Mouse (Mus musculus): ENCODE measurements around the gene Sept8. TPM values are rescaled to one million over a fixed set of nuclear protein-coding genes. Genes with fewer than 3 reads are reported as not detected.

The Sept8 gene
- polyA plus RNA-seq, 1 experiment from 2014 or later, result 24.4 TPM

DNA sequence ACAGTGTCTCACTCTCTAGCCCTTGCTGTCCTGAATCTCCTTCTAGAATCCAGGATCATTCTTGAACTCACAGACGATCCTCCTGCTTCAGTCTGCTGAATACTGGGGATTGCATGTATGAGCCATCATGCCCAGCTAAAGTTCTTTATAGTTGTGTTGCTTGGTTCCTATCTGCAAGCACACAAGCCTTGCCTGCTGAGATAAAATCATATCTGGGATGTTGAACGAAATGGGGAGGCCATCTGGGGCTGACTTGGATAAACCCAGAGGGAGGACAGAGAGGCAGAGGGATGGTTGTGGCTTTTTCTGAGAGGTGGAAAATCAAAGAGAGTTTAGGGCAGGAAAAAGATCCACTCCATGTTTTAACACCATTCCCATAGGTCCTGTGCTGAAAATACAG is 42.9 kb downstream of the Sept8 start:
- Histone ChIP-seq H3K27me3 (ENCODE audit: control insufficient read depth, insufficient read depth, low read length) (no peaks in the 10 kb centered on the region), H3K4me1 (replicated peaks; ENCODE audit: control insufficient read depth, insufficient read depth, low read length) (no peaks in the 10 kb centered on the region), H3K9me3 (ENCODE audit: control insufficient read depth, low read length) (no peaks in the 10 kb centered on the region), H3K4me2 (ENCODE audit: low read depth, low read length, severe bottlenecking) (no peak overlapping the region), H3K36me3 (ENCODE audit: control insufficient read depth, insufficient read depth, low read length) (no peaks in the 10 kb centered on the region), H3K4me3 (ENCODE audit: low read depth, low read length) (no peak overlapping the region), H3K27ac (ENCODE audit: low read depth, low read length) (no peak overlapping the region), H3K9ac (ENCODE audit: low read length) (no peak overlapping the region)
- no peak for ATAC-seq (replicated peaks; ENCODE audit: low FRiP score)
- DNase-seq (ENCODE audit: low spot score), result no peak
- WGBS, result 84% methylated on average over 2 of the region's 2 CpGs

DNA sequence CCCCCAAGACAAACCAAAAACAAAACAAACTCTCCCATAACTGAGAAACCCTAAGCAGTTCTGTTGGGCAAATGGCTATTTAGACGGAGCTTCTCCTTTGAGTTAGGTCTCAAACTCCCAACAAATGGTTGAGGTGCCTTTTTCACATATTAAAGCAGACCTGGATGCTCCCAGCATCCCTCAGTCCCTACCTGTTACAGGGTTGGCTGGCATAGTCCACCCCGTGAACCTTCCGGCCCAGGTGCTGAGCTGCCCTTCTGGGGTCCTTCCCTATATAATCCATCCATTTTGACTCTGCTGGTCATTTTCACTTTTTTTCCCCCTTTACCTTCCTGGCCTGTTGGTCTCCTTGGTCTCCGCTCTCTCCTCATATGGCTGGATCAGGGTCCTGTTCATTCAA is 47.6 kb downstream of the Sept8 start:
- Histone ChIP-seq H3K36me3 (ENCODE audit: control insufficient read depth, insufficient read depth, low read length) (no peaks in the 10 kb centered on the region), H3K4me2 (ENCODE audit: low read depth, low read length, severe bottlenecking) (peak overlapping the region; percentile 86), H3K9ac (ENCODE audit: low read length) (no peak overlapping the region), H3K27me3 (ENCODE audit: control insufficient read depth, insufficient read depth, low read length) (no peaks in the 10 kb centered on the region), H3K27ac (ENCODE audit: low read depth, low read length) (no peak overlapping the region), H3K9me3 (ENCODE audit: control insufficient read depth, low read length) (no peaks in the 10 kb centered on the region), H3K4me3 (ENCODE audit: low read depth, low read length) (peak overlapping the region; percentile 88; the same call in 1 of the 2 replicates), H3K4me1 (replicated peaks; ENCODE audit: control insufficient read depth, insufficient read depth, low read length) (no peaks in the 10 kb centered on the region)
- DNase-seq (ENCODE audit: low spot score), result no peak
- 86% methylated on average over 4 of the region's 4 CpGs for WGBS
- peak; percentile 26; the same call in 1 of the 2 replicates for ATAC-seq (replicated peaks; ENCODE audit: low FRiP score)

DNA sequence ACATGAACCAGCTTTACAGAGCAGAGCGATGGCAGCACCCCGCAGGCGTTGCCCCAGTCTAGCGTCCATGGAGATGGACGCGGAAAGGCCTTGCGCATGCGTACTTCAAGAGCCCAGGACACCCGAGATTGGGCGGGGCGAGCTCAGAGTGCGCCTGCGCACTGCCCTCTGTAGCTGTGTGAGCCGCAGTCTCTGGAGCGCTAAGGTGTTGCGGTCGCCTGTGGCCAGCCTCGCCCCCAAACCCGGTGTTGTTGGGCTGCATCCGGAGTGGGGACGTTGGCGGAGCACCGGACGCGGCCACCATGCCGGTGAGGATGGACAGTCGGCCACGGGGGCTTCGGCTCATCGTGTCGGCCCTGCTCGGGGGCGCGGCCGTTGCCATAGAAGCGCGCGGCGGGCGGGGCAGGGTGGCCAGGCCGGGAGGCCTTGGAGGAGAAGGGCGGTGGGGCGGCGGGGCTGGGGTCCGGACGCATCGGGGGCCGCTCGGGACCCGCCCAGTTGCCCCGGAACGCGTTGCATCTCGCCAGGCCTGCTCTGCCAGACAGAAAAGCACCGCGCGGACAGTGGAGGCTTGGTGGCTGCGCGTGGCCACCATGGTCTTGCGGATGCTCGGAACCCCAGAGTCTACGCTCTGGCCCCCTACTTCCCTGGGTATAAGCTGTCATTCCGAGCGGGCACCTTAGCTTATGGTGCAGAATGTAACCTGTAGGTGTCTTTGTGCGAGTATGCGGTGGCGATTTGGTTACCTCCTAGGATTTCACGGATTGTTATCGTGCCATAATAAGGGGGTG is 48.4 kb downstream of the Sept8 start, which contains the start of gene Kif3a:
Gene Kif3a (plus strand): TSS at position 156 of the 791 bp plus-strand sequence.
- Histone ChIP-seq H3K27me3 (ENCODE audit: control insufficient read depth, insufficient read depth, low read length) (no peaks in the 10 kb centered on the region), H3K9me3 (ENCODE audit: control insufficient read depth, low read length) (no peaks in the 10 kb centered on the region), H3K27ac (ENCODE audit: low read depth, low read length) (peak within 1 kb of the TSS; percentile 59; the same call in 1 of the 2 replicates), H3K9ac (ENCODE audit: low read length) (peak within 1 kb of the TSS; percentile 87), H3K4me3 (ENCODE audit: low read depth, low read length) (peak within 1 kb of the TSS; percentile 88), H3K4me2 (ENCODE audit: low read depth, low read length, severe bottlenecking) (peak within 1 kb of the TSS; percentile 86), H3K36me3 (ENCODE audit: control insufficient read depth, insufficient read depth, low read length) (no peaks in the 10 kb centered on the region), H3K4me1 (replicated peaks; ENCODE audit: control insufficient read depth, insufficient read depth, low read length) (no peaks in the 10 kb centered on the region)
- ATAC-seq (replicated peaks; ENCODE audit: low FRiP score) (peak; percentile 98), DNase-seq (ENCODE audit: low spot score) (peak; percentile 97)
- WGBS, result under 1% methylated on average over 68 of the region's 69 CpGs

DNA sequence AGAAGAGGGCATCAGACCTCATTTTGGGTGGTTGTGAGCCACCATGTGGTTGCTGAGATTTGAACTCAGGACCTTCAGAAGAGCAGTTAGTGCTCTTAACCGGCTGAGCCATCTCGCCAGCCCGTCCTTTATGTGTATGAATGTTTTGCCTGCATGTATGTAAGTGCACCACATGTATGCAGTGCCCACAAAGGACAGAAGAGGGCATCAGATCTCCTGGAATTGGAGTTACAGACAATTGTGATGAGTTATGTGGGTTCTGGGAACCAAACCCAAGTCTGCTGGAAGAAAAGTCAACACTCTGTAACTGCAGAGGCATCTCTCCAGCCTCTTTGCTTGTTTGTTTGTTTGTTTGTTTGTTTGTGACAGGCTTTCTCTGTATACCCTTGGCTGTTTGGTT is 61.5 kb downstream of the Sept8 start:
- ATAC-seq (replicated peaks; ENCODE audit: low FRiP score), result no peak
- Histone ChIP-seq H3K9me3 (ENCODE audit: control insufficient read depth, low read length) (no peaks in the 10 kb centered on the region), H3K4me3 (ENCODE audit: low read depth, low read length) (no peak overlapping the region), H3K27me3 (ENCODE audit: control insufficient read depth, insufficient read depth, low read length) (no peaks in the 10 kb centered on the region), H3K4me2 (ENCODE audit: low read depth, low read length, severe bottlenecking) (no peak overlapping the region), H3K4me1 (replicated peaks; ENCODE audit: control insufficient read depth, insufficient read depth, low read length) (no peaks in the 10 kb centered on the region), H3K27ac (ENCODE audit: low read depth, low read length) (no peak overlapping the region), H3K9ac (ENCODE audit: low read length) (no peak overlapping the region), H3K36me3 (ENCODE audit: control insufficient read depth, insufficient read depth, low read length) (peaks cover 4% of the 10 kb centered on the region; the same call in 1 of the 2 replicates)
- DNase-seq (ENCODE audit: low spot score), result no peak
- 97% methylated on average over 3 of the region's 3 CpGs for WGBS

DNA sequence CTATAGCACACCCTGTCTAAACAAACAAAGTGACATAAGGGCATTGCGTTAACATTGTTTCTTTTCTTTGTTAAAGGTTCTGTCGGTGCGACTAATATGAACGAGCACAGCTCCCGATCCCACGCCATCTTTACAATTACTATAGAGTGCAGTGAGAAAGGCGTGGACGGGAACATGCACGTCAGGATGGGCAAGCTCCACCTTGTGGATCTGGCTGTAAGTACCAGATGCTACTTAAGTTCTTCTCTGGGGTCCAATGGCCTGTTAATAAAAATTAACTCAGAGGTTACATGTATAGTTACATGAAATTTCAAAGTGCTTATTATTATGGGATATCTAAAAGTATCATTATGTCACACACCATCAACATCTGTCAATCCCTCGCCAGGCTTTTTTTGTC is 64.1 kb downstream of the Sept8 start:
- DNase-seq (ENCODE audit: low spot score), result no peak
- 85% methylated on average over 10 of the region's 10 CpGs for whole genome bisulfite sequencing
- Histone ChIP-seq H3K9ac (ENCODE audit: low read length) (no peak overlapping the region), H3K4me2 (ENCODE audit: low read depth, low read length, severe bottlenecking) (no peak overlapping the region), H3K36me3 (ENCODE audit: control insufficient read depth, insufficient read depth, low read length) (peaks cover 4% of the 10 kb centered on the region; the same call in 1 of the 2 replicates), H3K4me3 (ENCODE audit: low read depth, low read length) (no peak overlapping the region), H3K4me1 (replicated peaks; ENCODE audit: control insufficient read depth, insufficient read depth, low read length) (no peaks in the 10 kb centered on the region), H3K27me3 (ENCODE audit: control insufficient read depth, insufficient read depth, low read length) (no peaks in the 10 kb centered on the region), H3K27ac (ENCODE audit: low read depth, low read length) (no peak overlapping the region), H3K9me3 (ENCODE audit: control insufficient read depth, low read length) (no peaks in the 10 kb centered on the region)
- no peak for ATAC-seq (replicated peaks; ENCODE audit: low FRiP score)

DNA sequence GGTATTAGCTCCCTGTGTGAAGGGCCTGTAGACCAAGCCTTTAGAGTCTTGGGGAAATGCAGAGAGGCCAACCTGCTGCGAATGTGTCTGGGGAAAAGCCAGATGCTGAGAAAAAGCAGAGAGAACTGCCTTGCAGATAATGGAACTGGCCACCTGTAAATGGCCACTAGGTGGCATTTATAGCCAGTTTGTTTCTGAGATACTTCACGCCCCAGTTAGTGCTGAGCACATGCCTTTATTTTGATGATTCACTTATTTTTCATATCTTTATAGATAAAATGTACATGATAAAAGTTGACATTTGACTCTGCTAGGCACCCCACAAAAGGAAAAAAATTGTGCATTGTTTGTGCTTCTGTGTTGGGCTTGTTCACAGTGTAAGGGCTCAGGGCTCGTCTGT is 65.8 kb downstream of the Sept8 start:
- H3K36me3 ChIP-seq (ENCODE audit: control insufficient read depth, insufficient read depth, low read length), result peaks cover 4% of the 10 kb centered on the region; the same call in 1 of the 2 replicates
- no peak overlapping the region for H3K27ac ChIP-seq (ENCODE audit: low read depth, low read length)
- DNase-seq (ENCODE audit: low spot score), result no peak
- H3K27me3 ChIP-seq (ENCODE audit: control insufficient read depth, insufficient read depth, low read length), result no peaks in the 10 kb centered on the region
- H3K4me1 ChIP-seq (replicated peaks; ENCODE audit: control insufficient read depth, insufficient read depth, low read length), result no peaks in the 10 kb centered on the region
- ATAC-seq (replicated peaks; ENCODE audit: low FRiP score), result no peak
- H3K9me3 ChIP-seq (ENCODE audit: control insufficient read depth, low read length), result no peaks in the 10 kb centered on the region
- no peak overlapping the region for H3K4me3 ChIP-seq (ENCODE audit: low read depth, low read length)
- no peak overlapping the region for H3K4me2 ChIP-seq (ENCODE audit: low read depth, low read length, severe bottlenecking)
- no peak overlapping the region for H3K9ac ChIP-seq (ENCODE audit: low read length)
- WGBS, result 51% methylated on average over 3 of the region's 3 CpGs

DNA sequence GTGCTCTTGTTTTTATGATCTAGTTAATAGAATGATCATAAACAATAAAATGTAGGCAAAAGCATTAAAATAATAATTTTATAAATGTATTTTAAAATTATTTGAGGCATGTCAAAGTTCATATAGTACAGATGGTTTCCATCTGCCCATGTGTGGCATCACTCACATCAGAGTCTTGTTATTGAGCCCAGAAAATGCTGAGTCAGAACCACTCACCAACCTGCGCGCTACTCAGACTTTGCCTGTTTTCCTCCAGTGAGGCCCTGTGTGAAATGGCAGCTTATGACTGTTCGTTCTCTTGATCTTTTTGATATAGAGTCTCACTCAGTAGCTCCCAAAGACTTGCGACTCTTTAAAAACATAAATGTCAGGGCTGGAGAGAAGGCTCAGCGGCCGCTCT is 66.5 kb downstream of the Sept8 start:
- ATAC-seq (replicated peaks; ENCODE audit: low FRiP score), result no peak
- no peak overlapping the region for H3K4me2 ChIP-seq (ENCODE audit: low read depth, low read length, severe bottlenecking)

DNA sequence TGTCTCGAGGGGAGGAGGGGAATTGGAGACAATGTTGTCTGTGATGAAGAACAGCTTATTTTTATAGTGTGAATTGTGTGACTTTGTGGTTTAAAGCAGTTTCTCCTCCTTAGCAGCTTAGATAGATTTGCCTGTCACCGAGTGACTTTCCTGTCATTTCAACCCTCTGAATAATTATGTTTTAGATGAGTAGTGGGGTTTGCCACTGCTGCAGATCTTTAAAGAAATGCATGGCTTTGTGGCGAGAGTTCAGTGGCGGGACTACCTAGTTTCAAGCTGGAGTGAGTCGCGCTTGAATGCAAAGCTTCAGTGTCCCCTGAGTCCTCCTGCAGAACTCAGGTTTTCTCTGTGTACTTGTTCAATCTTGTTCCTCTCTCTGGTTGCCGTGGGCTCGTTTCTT is 69.2 kb downstream of the Sept8 start:
- ATAC-seq (replicated peaks; ENCODE audit: low FRiP score) (no peak), DNase-seq (ENCODE audit: low spot score) (no peak)
- Histone ChIP-seq H3K9ac (ENCODE audit: low read length) (no peak overlapping the region), H3K9me3 (ENCODE audit: control insufficient read depth, low read length) (no peaks in the 10 kb centered on the region), H3K4me3 (ENCODE audit: low read depth, low read length) (no peak overlapping the region), H3K4me1 (replicated peaks; ENCODE audit: control insufficient read depth, insufficient read depth, low read length) (no peaks in the 10 kb centered on the region), H3K4me2 (ENCODE audit: low read depth, low read length, severe bottlenecking) (no peak overlapping the region), H3K27ac (ENCODE audit: low read depth, low read length) (no peak overlapping the region), H3K27me3 (ENCODE audit: control insufficient read depth, insufficient read depth, low read length) (no peaks in the 10 kb centered on the region), H3K36me3 (ENCODE audit: control insufficient read depth, insufficient read depth, low read length) (peaks cover 6% of the 10 kb centered on the region; the same call in 1 of the 2 replicates)
- WGBS, result 88% methylated on average over 8 of the region's 8 CpGs

More for the DNA sequence above, 66.5 kb downstream of the Sept8 start:
- no peak overlapping the region for H3K27ac ChIP-seq (ENCODE audit: low read depth, low read length)
- 96% methylated on average over 6 of the region's 6 CpGs for WGBS
- H3K4me1 ChIP-seq (replicated peaks; ENCODE audit: control insufficient read depth, insufficient read depth, low read length), result no peaks in the 10 kb centered on the region
- H3K9me3 ChIP-seq (ENCODE audit: control insufficient read depth, low read length), result no peaks in the 10 kb centered on the region
- peaks cover 4% of the 10 kb centered on the region; the same call in 1 of the 2 replicates for H3K36me3 ChIP-seq (ENCODE audit: control insufficient read depth, insufficient read depth, low read length)
- no peak for DNase-seq (ENCODE audit: low spot score)
- no peak overlapping the region for H3K9ac ChIP-seq (ENCODE audit: low read length)
- H3K27me3 ChIP-seq (ENCODE audit: control insufficient read depth, insufficient read depth, low read length), result no peaks in the 10 kb centered on the region
- no peak overlapping the region for H3K4me3 ChIP-seq (ENCODE audit: low read depth, low read length)

DNA sequence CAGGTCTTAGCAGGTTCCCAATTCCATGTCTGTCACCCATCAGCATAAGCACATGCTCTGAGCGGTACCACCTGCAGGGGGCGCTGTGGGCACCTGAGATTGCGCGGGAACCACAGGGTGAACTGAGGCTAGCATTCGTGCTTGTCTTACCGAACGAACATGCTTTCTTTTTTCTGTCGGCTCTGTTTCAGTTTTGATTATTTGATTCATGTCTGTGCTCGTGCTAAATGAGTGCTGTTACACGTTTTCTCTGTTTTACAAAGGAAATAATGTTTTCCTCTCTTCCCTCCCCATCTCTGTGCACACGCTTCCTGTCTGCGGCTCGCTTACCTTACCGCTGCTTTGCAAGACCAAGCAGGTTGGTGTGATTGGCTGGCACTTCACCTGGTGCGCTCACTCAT is 71.3 kb downstream of the Sept8 start:
- Histone ChIP-seq H3K27ac (ENCODE audit: low read depth, low read length) (no peak overlapping the region), H3K4me1 (replicated peaks; ENCODE audit: control insufficient read depth, insufficient read depth, low read length) (no peaks in the 10 kb centered on the region), H3K9ac (ENCODE audit: low read length) (no peak overlapping the region), H3K27me3 (ENCODE audit: control insufficient read depth, insufficient read depth, low read length) (no peaks in the 10 kb centered on the region), H3K4me3 (ENCODE audit: low read depth, low read length) (no peak overlapping the region), H3K36me3 (ENCODE audit: control insufficient read depth, insufficient read depth, low read length) (peaks cover 11% of the 10 kb centered on the region; the same call in 1 of the 2 replicates), H3K4me2 (ENCODE audit: low read depth, low read length, severe bottlenecking) (no peak overlapping the region), H3K9me3 (ENCODE audit: control insufficient read depth, low read length) (no peaks in the 10 kb centered on the region)
- DNase-seq (ENCODE audit: low spot score), result peak; percentile 82
- WGBS, result 42% methylated on average over 15 of the region's 15 CpGs
- ATAC-seq (replicated peaks; ENCODE audit: low FRiP score), result no peak
